Mouse (Mus musculus) midbrain, postnatal 0 days (tissue): ENCODE data around the gene Tff2. TPM values are rescaled to one million over a fixed set of nuclear protein-coding genes. Genes with fewer than 3 reads are reported as not detected.
A peak's percentile ranks its signal among the peaks of the same experiment; 100 is the strongest.

Experiments used
- ATAC-seq: fragments of 200-750 bp; cut with Nextera tagmentation; 2 replicates; pipeline ENCODE4 v1.8.0; 2017; ENCODE audit warnings: moderate number of reproducible peaks, mild to moderate bottlenecking, moderate TSS enrichment, moderate library complexity; ENCODE audit not compliant: low FRiP score
- DNase-seq: peaks from one replicate; pipeline ENCODE4 v3.0.0-alpha.2; 2015; ENCODE audit warnings: low spot score
- H3K27ac ChIP-seq: fragments of 300-500 bp; sonication (generic); 2 replicates; pipeline ENCODE4 v1.5.1; 2014; ENCODE audit warnings: low read depth, mild to moderate bottlenecking, low read length, mixed read lengths
- H3K27me3 ChIP-seq: fragments of 300-500 bp; sonication (generic); 2 replicates; pipeline ENCODE4 v1.6.1; 2014; ENCODE audit warnings: low read length, control low read depth, mixed read lengths; ENCODE audit not compliant: insufficient read depth
- H3K36me3 ChIP-seq: fragments of 300-500 bp; sonication (generic); 2 replicates; pipeline ENCODE4 v1.6.1; 2014; ENCODE audit warnings: low read length, control low read depth, mixed read lengths; ENCODE audit not compliant: insufficient read depth
- H3K4me1 ChIP-seq: fragments of 300-500 bp; sonication (generic); 2 replicates; pipeline ENCODE4 v1.6.1; 2014; ENCODE audit warnings: mild to moderate bottlenecking, control low read depth, antibody characterized with exemption, low read length, mixed read lengths; ENCODE audit not compliant: insufficient read depth
- H3K4me2 ChIP-seq: fragments of 300-500 bp; sonication (generic); 2 replicates; pipeline ENCODE4 v1.6.1; 2014; ENCODE audit warnings: low read depth, mild to moderate bottlenecking, low read length, mixed read lengths; ENCODE audit not compliant: poor library complexity, severe bottlenecking
- H3K4me3 ChIP-seq: fragments of 300-500 bp; sonication (generic); 2 replicates; pipeline ENCODE4 v1.5.1; 2014; ENCODE audit warnings: low read depth, mild to moderate bottlenecking, low read length, moderate library complexity
- H3K9ac ChIP-seq: fragments of 300-500 bp; sonication (generic); replicated peaks from 2 replicates; pipeline ENCODE4 v1.6.1; 2014; ENCODE audit warnings: mild to moderate bottlenecking, low read length, moderate library complexity, mixed read lengths; ENCODE audit not compliant: poor library complexity, severe bottlenecking
- H3K9me3 ChIP-seq: fragments of 300-500 bp; sonication (generic); 2 replicates; pipeline ENCODE4 v1.6.1; 2016; ENCODE audit warnings: low read length, control low read depth
- CTCF ChIP-seq: IDR thresholded peaks from 2 replicates; pipeline ENCODE4 v1.5.1; 2016; ENCODE audit warnings: antibody characterized with exemption, mild to moderate bottlenecking
- WGBS: fragments of 180-500 bp; shearing (Covaris S2); extraction: QIAGEN DNeasy Blood & Tissue Kit; methylation state at CpG from one replicate; pipeline ENCODE4 v1.1.7; 2014; 5-methylcytosine and 5-hydroxymethylcytosine counted together
- polyA plus RNA-seq: library from polyadenylated mRNA; unstranded; fragments of >200 nt; fragmentation: Nextera tagmentation; extraction: Ambion mirVana; gene quantifications from 2 replicates; pipeline ENCODE4 v1.2.1, GENCODE M21; 2015
- total RNA-seq: library from RNA; depleted of rRNA; stranded (reverse); fragments of >200 nt; gene quantifications from 2 replicates; pipeline ENCODE4 v1.2.3, GENCODE M21; 2014

The Tff2 gene
- total and polyA plus RNA-seq, 2 experiments from 2014 or later: not detected

DNA sequence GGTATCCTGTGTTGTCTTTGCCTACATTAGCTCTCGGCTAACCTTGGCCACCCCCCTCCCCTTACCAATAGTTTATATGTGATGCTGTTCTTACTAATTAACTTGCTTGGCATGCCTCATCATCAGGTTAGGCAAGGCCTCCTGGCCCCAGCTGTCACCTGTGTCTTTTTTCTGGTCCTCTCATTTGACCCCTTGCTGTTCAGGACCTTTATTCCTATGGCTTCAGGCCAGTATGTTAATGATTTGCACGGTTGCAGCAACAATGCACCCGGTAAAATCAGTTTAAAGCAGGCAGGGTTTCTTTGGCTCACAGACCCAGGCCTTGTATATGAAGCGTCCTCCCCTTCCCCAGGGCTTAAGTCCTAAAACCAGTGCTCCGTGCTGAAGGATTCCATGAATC, 8.4 kb upstream of the Tff2 start:
- no peaks in the 10 kb centered on the region for H3K36me3 ChIP-seq
- H3K4me3 ChIP-seq: no peak overlapping the region
- H3K9me3 ChIP-seq: no peaks in the 10 kb centered on the region
- DNase-seq (no peak), ATAC-seq (no peak)
- WGBS: 22% methylated on average over 5 of the region's 5 CpGs
- no peak overlapping the region for H3K27ac ChIP-seq
- H3K4me2 ChIP-seq: no peak overlapping the region
- no peaks in the 10 kb centered on the region for H3K27me3 ChIP-seq
- H3K9ac ChIP-seq: no peak overlapping the region
- H3K4me1 ChIP-seq: no peaks in the 10 kb centered on the region
- no peak for TF ChIP-seq CTCF

DNA sequence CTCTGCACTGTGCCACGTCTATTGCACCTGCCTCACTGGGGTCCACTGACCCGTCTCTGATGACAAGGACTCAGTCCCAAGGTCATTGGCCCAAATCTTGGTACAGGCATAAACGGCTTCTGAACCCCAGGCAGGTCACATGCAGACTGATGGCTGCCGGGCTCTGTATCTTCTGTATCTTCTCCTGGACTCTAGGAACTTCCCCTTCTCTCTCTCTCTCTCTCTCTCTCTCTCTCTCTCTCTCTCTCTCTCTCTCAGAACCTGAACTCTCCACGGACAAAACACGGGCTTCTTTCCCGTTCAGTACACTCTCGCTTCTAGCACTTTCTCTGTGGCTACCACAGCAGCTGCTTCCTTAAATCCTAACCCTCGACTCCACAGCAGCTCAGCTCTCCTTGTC, 1.9 kb upstream of the Tff2 start:
- Histone ChIP-seq H3K9ac (no peak overlapping the region), H3K36me3 (no peaks in the 10 kb centered on the region), H3K27me3 (no peaks in the 10 kb centered on the region), H3K4me1 (no peaks in the 10 kb centered on the region), H3K4me3 (no peak overlapping the region), H3K9me3 (no peaks in the 10 kb centered on the region), H3K4me2 (no peak overlapping the region), H3K27ac (no peak overlapping the region)
- ATAC-seq (no peak), DNase-seq (no peak)
- TF ChIP-seq CTCF: no peak
- 85% methylated on average over 9 of the region's 9 CpGs for WGBS

DNA sequence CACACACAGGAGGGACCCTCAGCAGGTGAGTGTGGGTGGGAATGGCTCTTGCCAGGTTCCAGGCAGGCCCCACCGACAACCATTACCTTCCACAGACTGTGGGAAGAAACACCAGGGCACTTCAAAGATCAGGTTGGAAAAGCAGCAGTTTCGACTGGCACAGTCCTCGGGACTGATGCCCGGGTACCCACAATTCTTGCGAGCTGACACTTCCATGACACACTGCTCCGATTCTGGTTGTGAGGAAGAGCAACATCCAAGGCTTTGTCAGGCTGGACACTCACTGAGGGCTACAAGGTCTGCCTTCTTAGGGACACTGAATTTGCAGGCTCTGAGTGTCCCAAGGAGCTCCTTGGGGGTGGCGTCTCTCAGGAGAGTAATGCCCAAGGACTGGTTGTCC, 2.0 kb downstream of the Tff2 start:
- Histone ChIP-seq H3K4me2 (no peak overlapping the region), H3K4me1 (no peaks in the 10 kb centered on the region), H3K36me3 (no peaks in the 10 kb centered on the region), H3K27me3 (no peaks in the 10 kb centered on the region), H3K27ac (no peak overlapping the region), H3K9me3 (no peaks in the 10 kb centered on the region), H3K9ac (no peak overlapping the region), H3K4me3 (no peak overlapping the region)
- DNase-seq (no peak), ATAC-seq (no peak)
- WGBS: 89% methylated on average over 7 of the region's 7 CpGs
- TF ChIP-seq CTCF: no peak

DNA sequence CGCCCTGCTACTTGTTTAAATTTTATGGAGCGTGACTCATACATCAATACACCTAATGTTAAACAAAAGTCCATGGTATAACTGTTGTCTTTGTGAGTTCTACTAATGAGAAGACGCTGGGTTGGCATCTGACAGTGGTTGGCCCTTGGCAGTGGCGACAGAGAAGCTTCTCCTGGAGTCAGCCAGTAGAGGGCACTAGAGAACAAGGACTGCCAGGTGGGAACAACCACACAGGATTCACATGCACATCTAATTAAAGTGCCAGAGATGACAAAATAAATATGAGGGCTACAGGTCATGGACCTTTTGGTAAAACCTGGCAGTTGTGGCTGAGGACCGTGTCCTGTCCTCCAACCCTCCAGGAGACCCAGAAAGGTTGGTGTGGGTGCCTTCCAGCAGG, 5.7 kb downstream of the Tff2 start:
- H3K27me3 ChIP-seq: no peaks in the 10 kb centered on the region

DNA sequence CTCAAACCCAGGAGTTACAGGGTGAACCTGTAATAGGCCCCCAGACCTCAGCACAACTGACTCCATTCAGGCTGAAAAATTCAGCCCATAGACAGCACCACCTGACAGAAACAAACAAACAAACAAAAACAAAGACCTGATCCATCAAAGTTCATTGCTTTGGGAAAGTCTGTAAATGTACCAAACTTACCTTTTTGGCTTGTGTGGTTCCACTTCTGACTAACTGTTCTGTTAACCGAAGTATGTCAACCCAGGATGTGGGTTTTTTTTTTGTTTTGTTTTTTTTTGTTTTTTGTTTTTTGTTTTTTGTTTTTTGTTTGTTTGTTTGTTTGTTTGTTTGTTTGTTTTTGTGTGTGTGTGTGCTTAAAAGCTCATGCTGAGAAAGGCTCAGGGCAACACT, 7.3 kb downstream of the Tff2 start:
- H3K27me3 ChIP-seq: no peaks in the 10 kb centered on the region
- no peak for TF ChIP-seq CTCF
- H3K9ac ChIP-seq: no peak overlapping the region
- DNase-seq: no peak
- no peak overlapping the region for H3K4me2 ChIP-seq
- H3K36me3 ChIP-seq: no peaks in the 10 kb centered on the region
- no peak overlapping the region for H3K27ac ChIP-seq
- H3K4me1 ChIP-seq: no peaks in the 10 kb centered on the region
- H3K4me3 ChIP-seq: no peak overlapping the region
- WGBS: 95% methylated on average over 1 of the region's 1 CpGs
- no peaks in the 10 kb centered on the region for H3K9me3 ChIP-seq
- no peak for ATAC-seq

More for the DNA sequence above, 5.7 kb downstream of the Tff2 start:
- Histone ChIP-seq H3K4me2 (no peak overlapping the region), H3K4me1 (no peaks in the 10 kb centered on the region), H3K9me3 (no peaks in the 10 kb centered on the region), H3K9ac (no peak overlapping the region), H3K36me3 (no peaks in the 10 kb centered on the region), H3K4me3 (no peak overlapping the region), H3K27ac (no peak overlapping the region)
- ATAC-seq (no peak), DNase-seq (peak; percentile 87)
- WGBS: 22% methylated on average over 5 of the region's 5 CpGs
- peak; percentile 87 for TF ChIP-seq CTCF

DNA sequence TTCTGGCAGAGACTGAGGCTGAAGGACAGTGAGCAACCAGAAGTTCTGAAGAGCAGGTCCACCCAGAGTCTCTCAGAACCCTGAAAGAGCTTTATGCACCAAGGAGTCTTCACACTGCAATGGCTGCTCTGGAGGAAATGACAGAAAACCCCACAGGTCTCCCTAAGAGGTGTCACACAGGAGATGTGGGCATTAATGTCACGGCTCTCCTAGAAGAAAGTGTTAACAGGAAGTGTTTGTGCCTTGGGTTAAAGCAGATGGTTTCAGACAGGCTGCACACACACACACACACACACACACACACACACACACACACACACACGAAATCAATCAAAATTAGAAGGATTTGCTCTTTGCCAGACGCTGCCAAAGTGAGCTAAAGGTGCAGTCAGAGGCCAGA, 7.8 kb downstream of the Tff2 start:
- no peaks in the 10 kb centered on the region for H3K27me3 ChIP-seq
- no peak for DNase-seq
- H3K4me3 ChIP-seq: no peak overlapping the region
- no peaks in the 10 kb centered on the region for H3K4me1 ChIP-seq
- ATAC-seq: no peak
- 75% methylated on average over 3 of the region's 3 CpGs for WGBS
- no peaks in the 10 kb centered on the region for H3K9me3 ChIP-seq
- no peak overlapping the region for H3K27ac ChIP-seq
- H3K4me2 ChIP-seq: no peak overlapping the region
- H3K9ac ChIP-seq: no peak overlapping the region
- TF ChIP-seq CTCF: no peak
- no peaks in the 10 kb centered on the region for H3K36me3 ChIP-seq
